Mouse (Mus musculus): ENCODE results near the gene Stk24.

The Stk24 gene

DNA sequence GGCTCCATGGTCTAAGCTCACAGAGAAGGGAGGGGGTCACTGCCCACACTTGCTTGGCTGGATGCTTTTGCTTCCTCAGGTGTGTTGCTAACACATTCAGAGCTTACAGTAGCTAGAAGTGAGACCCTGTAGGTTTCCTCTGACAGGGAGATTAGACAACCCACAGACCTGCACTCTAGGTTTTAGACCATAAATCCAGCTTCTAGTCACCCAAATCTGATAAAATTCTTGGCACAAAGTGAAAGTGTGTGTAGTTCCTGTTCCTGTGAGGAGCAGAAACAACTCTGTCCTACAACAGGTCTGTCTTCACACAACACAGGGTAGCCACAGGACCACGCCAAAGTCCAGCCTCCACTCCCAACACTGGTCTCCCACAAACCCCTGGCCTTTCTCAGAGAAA lies 21.5 kb downstream of the Stk24 start:
- in situ Hi-C loops (cut with MboI; ENCODE audit: low pct_unique_long_range_greater_than_20kb in 1 of 2, low sequenced_read_pairs in 2 of 2, unreplicated experiment in 1 of 2): no loop called here

DNA sequence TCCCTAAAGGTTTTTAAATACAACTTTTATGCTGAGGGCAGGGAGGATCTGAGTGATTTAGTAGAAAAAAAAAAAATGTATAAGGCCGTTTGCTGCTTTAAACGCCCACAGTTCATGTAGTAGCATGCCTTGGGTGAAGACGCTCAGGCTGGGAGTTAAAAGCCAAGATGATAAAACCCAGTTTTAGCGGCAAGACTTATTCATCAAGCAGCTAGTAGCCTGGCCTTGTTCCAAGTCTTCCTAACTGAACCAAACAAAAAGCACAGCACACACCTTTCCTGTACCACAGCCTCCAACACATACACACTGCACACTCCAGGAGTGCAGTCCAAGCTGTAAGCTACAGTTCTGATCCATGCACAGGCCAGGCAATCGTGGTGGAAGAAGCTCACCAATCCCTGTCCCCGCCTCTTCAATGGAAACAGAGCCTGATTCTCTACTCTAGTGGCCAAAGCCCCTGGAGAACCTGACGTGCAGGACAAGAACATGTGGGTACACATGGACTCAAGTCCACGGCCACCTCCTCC lies 23.4 kb downstream of the Stk24 start:
- in situ Hi-C loops (cut with MboI; ENCODE audit: low pct_unique_long_range_greater_than_20kb in 1 of 2, low sequenced_read_pairs in 2 of 2, unreplicated experiment in 1 of 2): no loop called here

DNA sequence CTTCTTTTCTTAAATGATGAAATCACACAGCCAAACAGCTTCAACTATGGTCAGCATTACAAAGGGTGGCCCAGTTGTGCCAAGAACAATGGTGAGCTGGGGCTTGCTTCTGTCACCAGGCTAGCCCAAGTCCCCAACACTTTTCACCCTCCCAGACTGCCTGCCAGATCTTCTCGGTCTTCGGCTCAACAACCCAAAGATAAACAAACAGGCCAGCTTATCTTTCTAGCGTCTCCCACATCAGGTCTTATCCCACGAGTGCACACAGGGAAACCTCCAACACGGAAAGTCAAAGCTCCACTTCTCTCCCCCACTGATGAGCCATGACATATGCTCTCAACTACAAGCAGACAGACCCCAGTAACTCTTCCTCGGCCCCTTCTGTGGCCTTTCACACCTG lies 24.1 kb downstream of the Stk24 start:
- in situ Hi-C loops (cut with MboI; ENCODE audit: low pct_unique_long_range_greater_than_20kb in 1 of 2, low sequenced_read_pairs in 2 of 2, unreplicated experiment in 1 of 2): no loop called here

DNA sequence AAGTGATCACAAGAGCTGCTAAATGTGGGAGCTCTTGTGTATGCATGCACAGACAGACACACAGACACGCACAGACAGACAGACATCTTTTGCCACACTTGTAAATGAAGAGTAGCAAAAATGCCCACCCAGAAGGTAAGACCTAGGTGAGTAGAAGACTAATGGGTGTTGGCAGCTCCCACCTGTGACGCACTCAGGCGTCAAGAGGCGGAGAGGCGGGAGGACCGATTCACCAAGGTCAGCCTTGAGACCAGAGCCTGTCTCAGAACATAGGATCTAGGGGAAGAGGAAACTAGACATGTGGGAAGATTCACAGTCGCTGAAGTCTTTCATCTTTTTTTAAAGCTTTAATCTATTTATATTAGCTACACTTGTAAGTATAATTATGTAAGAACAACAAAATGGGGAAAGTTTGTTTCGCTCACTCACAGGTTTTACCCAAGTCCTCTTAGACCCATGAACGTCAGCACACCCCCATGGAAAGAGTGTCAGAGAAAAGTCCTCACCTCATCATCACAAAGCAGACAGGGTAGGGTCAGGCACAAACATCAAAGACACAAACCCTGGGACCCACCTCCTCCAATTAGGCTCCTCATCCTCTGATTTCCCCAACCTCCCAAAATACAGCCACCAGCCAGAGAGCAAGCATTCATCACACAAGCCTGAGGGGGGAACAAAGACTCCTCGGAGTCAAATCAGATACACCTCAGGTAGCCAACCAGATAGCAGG lies 26.0 kb downstream of the Stk24 start:
- in situ Hi-C loops (cut with MboI; ENCODE audit: low pct_unique_long_range_greater_than_20kb in 1 of 2, low sequenced_read_pairs in 2 of 2, unreplicated experiment in 1 of 2): no loop called here

DNA sequence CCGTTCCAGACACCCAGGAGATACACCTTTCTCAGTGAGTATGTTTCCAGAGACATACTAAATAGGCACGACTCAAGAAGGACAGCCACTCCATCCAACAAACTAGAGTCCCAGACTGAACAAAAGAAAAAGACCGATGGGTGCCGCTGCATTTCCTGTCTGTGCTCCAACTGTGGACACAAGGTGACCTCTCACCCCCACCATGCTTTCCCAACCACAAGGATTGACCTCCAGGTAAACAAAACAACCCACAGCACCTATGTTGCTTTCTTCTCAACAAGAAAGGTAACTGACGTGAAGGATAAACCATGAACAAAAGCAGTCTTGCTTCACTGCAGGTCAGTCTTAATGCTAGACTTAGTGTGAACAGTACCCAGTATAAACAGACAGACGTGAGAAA lies 27.1 kb downstream of the Stk24 start:
- in situ Hi-C loops (cut with MboI; ENCODE audit: low pct_unique_long_range_greater_than_20kb in 1 of 2, low sequenced_read_pairs in 2 of 2, unreplicated experiment in 1 of 2): no loop called here

DNA sequence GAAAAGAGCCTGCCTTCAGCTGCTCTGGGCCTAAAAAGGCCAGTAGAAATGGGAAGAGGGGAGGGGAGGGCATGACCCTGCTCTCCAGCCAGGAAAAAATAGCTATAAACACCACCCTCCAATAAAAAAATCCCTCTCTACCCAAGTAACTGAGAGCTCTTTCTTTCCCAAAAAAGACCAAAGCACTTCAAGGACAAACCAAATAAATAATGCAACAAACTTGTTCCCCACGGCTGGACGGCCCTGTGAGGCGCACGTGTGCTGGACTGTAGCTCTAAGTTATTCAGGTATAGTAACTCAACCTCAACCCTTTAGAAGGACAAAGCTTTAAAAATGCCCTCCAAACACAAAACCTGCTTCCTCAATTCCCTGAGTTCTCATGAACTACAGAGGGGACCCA lies 28.1 kb downstream of the Stk24 start:
- in situ Hi-C loops (cut with MboI; ENCODE audit: low pct_unique_long_range_greater_than_20kb in 1 of 2, low sequenced_read_pairs in 2 of 2, unreplicated experiment in 1 of 2): no loop called here

DNA sequence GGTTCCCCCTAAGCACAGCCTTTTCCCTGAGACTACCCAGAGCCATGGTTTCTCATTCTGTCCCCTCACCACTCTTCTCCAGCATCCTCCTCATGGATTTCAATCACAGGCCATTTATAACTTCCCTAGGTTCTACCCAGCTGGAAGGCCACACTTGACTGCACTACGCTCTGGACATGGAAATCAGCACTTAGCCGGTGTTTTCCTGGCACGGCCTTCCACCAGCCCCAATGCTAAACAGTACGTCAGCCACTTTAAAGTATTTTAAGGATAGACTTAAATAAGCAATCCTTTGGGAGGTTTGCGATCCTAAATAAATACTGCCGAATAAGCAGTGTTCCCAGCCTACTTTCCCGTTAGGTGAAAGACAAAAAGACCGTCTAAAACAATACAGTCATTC lies 29.8 kb downstream of the Stk24 start:
- in situ Hi-C loops (cut with MboI; ENCODE audit: low pct_unique_long_range_greater_than_20kb in 1 of 2, low sequenced_read_pairs in 2 of 2, unreplicated experiment in 1 of 2): no loop called here

DNA sequence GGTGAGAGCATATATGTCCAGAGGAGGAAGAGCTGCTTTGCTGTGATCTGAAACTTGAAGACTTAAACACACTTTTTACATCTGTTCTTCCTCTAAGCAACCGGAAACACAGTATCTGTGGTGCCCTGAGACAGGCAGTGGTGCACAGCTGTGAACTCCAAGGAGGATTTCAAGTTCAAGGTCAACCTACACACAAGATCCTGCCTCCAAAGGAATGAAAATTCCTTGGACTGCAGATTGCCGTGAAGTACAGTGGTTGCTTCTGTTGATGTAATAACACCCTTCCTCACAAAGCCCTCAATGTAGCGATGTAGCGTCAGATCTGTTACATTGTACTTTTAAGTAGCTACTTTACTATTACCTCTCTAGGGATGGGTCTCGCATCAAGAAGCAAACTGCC lies 30.5 kb downstream of the Stk24 start:
- in situ Hi-C loops (cut with MboI; ENCODE audit: low pct_unique_long_range_greater_than_20kb in 1 of 2, low sequenced_read_pairs in 2 of 2, unreplicated experiment in 1 of 2): no loop called here

DNA sequence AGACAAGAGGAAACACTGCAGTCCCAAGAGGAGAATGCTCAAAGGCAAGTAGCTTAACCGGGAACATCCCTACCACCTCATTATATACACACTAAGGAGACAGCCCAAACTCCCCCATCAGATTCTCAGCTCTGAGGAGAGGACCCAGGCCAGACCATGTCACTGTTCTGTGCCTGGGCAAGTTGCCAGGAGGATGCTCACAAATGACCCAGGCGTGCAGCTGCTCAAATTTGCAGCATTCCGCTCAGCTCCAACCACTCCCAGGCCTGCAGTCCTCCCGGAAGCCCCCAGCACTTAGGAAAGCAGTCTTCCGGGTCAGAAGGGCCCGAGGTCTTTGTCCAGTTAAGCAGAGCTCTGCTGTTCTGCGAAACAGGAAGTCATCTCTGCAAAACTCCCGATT lies 31.6 kb downstream of the Stk24 start:
- in situ Hi-C loops (cut with MboI; ENCODE audit: low pct_unique_long_range_greater_than_20kb in 1 of 2, low sequenced_read_pairs in 2 of 2, unreplicated experiment in 1 of 2): no loop called here

DNA sequence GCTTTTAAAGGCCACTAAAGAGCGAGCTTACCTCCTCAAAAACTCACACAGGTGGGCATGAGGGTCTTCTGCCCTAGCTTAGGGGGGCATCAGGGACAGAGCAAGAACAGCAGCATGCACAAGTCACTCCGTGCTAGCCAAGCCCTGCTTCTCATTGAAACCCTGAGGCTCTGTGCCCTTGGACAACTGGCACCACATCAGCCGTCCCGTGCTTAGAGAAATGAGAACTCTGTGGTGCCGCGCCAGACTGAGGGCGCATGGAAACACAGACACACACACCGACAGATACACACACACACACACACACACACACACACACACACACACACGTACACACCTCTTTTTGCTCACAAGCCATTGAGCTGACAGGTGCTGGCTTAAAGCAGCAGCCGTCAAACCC lies 32.7 kb downstream of the Stk24 start:
- in situ Hi-C loops (cut with MboI; ENCODE audit: low pct_unique_long_range_greater_than_20kb in 1 of 2, low sequenced_read_pairs in 2 of 2, unreplicated experiment in 1 of 2): no loop called here

DNA sequence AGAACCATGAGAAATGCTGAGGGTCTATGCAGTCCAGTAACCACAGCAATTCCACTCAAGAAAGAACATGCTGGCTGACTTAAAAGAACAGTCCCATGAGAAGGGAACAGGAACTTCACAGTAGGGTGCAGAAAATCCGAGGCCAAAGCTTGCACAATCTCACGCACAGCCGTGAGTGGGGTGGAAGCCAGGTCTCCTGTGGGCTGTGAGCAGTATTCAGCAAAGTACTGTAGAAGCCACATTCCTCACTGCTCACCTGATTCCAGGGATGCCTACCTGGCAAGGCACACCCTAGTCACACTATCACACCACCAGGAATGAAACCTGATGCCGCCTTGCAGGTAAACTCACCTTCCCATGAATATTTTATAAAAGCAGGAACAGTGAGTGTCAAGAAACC lies 33.2 kb downstream of the Stk24 start:
- in situ Hi-C loops (cut with MboI; ENCODE audit: low pct_unique_long_range_greater_than_20kb in 1 of 2, low sequenced_read_pairs in 2 of 2, unreplicated experiment in 1 of 2): no loop called here

DNA sequence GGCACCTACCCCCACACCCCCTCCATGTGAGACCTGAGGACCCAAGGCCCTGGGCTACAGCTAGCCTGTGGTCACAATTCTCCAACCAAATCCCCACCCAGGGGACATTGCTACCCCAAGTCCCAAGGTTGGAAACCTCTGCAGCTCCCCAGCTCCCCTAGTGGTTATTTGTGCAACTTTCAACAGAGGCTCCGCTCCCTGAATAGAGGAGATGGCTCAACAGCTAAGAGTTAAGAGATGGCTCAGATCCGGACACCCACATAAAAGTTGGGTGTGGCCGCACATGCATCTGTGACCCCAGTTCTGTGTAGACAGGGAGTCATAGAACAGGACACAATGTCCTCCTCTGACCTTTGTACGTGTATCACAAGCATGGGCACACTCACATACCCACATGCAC lies 33.8 kb downstream of the Stk24 start:
- in situ Hi-C loops (cut with MboI; ENCODE audit: low pct_unique_long_range_greater_than_20kb in 1 of 2, low sequenced_read_pairs in 2 of 2, unreplicated experiment in 1 of 2): no loop called here

DNA sequence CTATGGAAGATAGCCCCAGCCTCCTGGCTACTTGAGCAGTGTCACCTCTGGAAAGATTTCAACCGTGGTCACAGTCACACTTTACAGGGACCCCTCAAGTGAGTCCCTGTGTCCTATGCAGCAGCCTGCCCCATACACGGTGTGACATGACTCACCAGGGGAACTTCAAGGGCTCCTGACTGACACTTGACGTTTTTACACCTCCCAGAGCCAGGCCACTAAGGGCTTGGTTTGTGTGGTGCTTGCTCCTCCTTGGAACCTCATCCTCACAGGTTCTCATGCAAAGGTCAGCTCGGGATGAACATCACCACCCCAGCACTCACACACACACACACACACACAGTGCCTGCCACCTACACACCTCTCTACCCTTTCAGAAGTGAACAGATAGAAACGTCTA lies 34.9 kb downstream of the Stk24 start:
- in situ Hi-C loops (cut with MboI; ENCODE audit: low pct_unique_long_range_greater_than_20kb in 1 of 2, low sequenced_read_pairs in 2 of 2, unreplicated experiment in 1 of 2): no loop called here

DNA sequence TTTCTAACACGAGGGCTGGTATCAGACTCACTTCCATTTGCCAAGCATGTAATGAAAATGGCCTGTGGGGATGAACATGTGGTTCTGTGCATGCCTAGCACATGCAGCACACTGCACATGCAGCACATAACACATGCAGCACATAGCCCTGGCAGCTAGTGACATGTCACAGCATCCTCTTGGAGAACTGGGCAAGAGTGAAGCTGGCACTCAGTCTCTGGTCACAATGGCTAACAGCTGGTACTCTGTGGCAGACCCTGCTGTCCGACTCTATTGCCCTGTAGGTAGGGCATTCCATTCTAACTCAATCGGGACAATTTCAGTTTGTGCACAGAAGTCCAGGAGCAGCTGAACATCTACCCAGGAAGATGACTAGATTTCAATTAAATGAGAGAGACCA lies 36.9 kb downstream of the Stk24 start:
- in situ Hi-C loops (cut with MboI; ENCODE audit: low pct_unique_long_range_greater_than_20kb in 1 of 2, low sequenced_read_pairs in 2 of 2, unreplicated experiment in 1 of 2): no loop called here

DNA sequence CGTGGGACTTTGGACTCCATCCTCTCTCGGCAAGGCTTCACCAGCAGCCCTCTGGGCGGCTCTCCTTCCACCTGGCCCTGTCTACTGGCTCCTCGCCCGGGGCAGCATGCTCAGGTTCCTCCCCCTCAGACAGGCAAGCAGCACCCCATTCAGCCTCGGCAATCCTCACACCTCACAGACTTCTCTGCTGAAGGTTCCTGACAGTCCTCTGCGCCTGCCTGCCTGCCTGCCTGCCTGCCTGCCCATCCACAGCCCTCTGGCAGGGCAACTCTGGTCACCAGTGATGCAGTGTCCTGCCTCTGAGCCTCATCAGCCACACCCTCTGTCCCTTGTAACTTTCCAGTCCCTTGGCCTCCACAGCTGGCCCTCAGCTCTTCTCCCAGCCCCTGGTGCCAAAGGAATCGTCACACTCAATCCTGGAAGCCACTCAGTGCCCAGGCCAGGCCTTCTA lies 39.8 kb downstream of the Stk24 start:
- in situ Hi-C loops (cut with MboI; ENCODE audit: low pct_unique_long_range_greater_than_20kb in 1 of 2, low sequenced_read_pairs in 2 of 2, unreplicated experiment in 1 of 2): no loop called here

DNA sequence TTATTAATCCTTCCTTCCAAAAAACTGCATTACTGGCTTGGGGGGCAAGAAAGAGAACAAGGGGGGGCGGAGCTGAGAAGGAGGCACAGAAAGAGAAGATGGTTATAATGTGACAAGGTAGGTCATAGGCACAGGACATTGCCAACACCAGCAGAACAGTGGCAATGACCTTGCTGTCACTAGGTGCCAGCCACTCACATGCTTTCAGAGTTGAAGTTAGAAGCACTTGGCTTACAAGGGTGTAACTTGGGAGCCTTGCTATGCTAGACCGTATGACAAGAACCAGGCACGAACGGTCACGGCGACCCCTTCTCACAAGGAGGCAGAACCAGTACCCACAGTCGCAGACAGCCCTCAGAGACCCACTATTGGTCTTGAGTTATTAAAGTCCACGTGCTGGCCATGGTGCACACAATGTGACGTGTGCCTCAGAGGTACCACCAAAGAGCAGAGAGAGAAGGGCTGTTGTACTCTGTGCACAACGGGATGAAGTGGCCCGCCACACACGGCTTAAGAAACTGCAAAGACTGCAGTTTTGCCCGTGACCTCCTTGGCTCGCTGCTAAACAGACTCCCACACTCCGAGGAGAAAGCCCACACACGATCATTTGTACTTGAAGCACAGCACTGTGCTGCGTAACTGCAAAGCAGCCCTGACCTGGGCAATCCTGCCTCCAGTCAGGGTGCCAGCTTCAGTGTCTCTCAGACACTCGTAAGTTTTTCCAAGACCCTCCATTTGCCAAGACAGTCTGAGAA lies 40.8 kb downstream of the Stk24 start:
- in situ Hi-C loops (cut with MboI; ENCODE audit: low pct_unique_long_range_greater_than_20kb in 1 of 2, low sequenced_read_pairs in 2 of 2, unreplicated experiment in 1 of 2): no loop called here

DNA sequence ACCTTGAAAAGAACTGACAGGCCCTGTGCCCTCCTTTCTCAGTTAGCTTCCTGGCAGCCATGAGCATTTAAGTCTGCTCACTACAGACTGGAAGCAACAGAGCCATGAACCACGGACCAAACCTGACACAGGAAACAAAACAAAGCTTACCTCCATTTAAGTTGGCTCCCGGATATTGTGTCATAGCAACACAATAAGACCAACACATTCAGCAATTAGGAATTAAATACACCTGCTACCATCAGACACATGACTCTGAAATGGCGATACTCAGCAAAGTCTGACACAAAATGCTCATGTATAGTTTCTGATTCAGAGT lies 49.8 kb downstream of the Stk24 start:
- in situ Hi-C loops (cut with MboI; ENCODE audit: low pct_unique_long_range_greater_than_20kb in 1 of 2, low sequenced_read_pairs in 2 of 2, unreplicated experiment in 1 of 2): no loop called here

DNA sequence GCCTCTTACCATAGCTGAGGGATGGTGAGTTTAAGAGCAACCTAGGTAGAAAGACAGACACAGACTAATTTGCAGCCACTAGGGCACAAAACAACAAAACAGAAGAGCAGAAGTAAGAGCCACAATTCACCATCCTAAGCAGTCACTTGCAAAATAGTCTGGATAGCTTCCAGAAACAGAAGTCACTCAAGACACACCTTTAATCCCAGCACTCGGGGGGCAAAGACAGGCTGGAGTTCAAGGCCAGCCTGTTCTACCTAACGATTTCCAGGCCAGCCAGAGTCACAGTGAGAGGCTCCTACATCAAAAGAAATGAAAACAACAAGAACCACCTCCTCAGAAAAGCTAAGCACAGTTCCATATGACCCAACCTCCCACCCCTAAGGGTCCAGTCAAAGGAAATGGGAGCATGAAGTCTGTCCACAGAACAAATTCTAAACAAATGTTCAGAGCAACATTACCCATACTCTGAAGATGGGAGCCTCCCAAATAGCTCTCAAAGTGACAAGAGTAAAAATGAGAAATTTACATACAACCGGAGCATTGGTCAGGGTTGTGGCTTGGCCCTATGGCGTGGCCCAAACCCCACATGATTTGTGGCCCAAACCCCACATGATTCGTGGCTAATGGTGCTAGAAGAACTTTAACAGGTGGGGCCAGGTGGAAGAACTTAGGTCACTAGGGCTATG lies 50.3 kb downstream of the Stk24 start:
- in situ Hi-C loops (cut with MboI; ENCODE audit: low pct_unique_long_range_greater_than_20kb in 1 of 2, low sequenced_read_pairs in 2 of 2, unreplicated experiment in 1 of 2): no loop called here

DNA sequence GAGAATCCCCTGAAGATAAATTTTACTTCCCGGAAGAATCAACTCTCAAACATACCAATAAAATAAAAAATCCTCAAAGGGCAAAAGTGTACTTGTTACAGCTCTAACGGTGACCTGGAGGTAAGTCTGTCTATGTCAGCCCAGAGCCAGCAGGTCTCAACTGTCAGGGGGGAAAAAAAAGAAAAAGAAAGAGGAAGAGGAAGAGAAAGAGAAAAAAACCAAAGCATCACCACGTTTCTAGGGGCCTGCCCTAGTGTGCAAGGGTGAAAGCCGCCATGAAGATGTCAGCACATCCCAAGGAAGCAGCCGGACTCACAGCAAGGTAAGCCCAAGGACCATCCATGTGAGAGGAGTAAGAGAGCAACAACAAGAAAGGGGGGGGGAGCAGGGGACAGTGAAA lies 50.9 kb downstream of the Stk24 start:
- in situ Hi-C loops (cut with MboI; ENCODE audit: low pct_unique_long_range_greater_than_20kb in 1 of 2, low sequenced_read_pairs in 2 of 2, unreplicated experiment in 1 of 2): no loop called here

DNA sequence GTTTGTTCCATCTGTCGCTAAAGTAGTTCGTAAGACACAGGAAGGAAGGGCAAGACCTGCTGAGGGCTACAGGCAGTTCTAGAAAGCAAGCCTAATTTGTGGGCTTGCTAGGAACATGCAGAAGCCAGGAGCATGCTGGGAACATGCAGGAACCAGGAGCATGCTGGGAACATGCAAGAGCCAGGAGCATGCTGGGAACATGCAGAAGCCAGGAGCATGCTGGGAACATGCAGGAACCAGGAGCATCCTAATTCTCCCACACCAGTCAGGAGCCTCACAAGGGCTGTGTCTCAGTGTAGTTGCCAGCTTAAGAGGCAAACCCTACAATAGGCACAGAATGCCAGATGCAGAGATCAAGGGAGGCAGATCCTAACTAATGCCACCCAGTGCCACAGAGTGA lies 53.4 kb downstream of the Stk24 start:
- in situ Hi-C loops (cut with MboI; ENCODE audit: low pct_unique_long_range_greater_than_20kb in 1 of 2, low sequenced_read_pairs in 2 of 2, unreplicated experiment in 1 of 2): no loop called here

Measured in mouse embryonic stem cell (cell line).